Mouse (Mus musculus): ENCODE data around the gene Olfr224.
A peak's percentile ranks its signal among the peaks of the same experiment; 100 is the strongest.

Olfr224 gene

GRCm38 (mm10) chr11:58518916-58519315, 51.4 kb downstream of the Olfr224 start:
- DNase-seq (ENCODE audit: low spot score in 2 of 2) = peak; percentile 20 to 32
